Mouse (Mus musculus): ENCODE measurements at regions not wholly inside any gene's neighbourhood (a gene's known extent, or its start where the extent isn't known, plus 50 kb on each side); places are given as distances from the start of the nearest gene placed in this dataset.

DNA sequence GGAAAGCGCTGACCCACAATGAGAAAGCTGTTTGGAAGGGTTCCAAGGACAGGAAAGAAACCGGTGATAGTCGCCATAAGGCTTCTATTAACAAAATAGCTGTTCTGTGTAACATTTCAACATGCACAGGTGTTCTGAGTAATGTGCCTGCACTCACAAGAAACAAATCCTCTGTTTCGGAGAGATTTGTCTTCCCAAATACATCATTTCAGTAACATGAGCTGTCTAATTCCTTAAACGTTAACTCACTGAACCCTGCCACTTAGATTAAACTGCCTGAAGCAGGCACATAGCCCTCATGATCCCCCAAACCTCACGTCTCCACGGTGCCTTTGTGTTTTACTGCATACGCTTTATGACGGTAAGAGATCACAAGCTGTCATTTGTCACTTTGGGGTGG is 178.4 kb downstream of the Xpnpep1 start:
- no peak for TF ChIP-seq CTCF (IDR thresholded peaks at IDR 0.05; ENCODE audit: control insufficient read depth, insufficient read depth, low read length)
- no peak for TF ChIP-seq POLR2A (IDR thresholded peaks at IDR 0.05; ENCODE audit: borderline replicate concordance, control insufficient read depth, low read depth, low read length)

Measured in bone marrow, adult 2 months (tissue).